Mouse (Mus musculus) large intestine, adult 2 months (tissue): Measurements from ENCODE around the gene Anks1b. TPM values are rescaled to one million over a fixed set of nuclear protein-coding genes. Genes with fewer than 3 reads are reported as not detected.

Source experiments
- DNase-seq: peaks from one replicate; pipeline ENCODE4 v3.0.0-alpha.2; 2012; ENCODE audit warnings: low read depth, low spot score
- WGBS: fragments of 180-500 bp; shearing (Covaris S2); methylation state at CpG from one replicate; pipeline ENCODE4 v1.1.7; 2018; 5-methylcytosine and 5-hydroxymethylcytosine counted together
- polyA plus RNA-seq: library from polyadenylated mRNA; depleted of rRNA; stranded (reverse); fragments of >200 nt; gene quantifications from 2 replicates; pipeline ENCODE4 v1.2.3, GENCODE M21; 2012

Anks1b gene
- polyA plus RNA-seq, 1 experiment = 0.17 TPM

DNA sequence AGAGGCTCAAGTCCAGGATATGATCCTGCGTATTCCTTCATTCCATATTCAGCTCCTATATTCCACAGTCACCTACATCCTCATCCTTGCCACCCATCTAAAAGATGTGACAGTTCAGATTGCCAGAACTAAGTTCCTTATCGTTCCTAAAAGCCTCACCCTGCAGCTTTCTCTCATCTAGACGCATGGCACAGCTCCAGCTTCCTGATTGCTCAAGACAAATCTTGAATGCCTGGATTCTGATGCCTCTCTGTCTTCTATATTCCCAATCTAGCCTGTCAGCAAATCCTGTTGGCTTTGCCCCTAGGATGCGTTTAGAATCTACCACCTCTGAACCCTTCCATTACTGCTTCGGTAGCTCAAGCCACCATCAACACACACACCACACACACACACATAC lies 886.6 kb downstream of the Anks1b start:
- DNase-seq = no peak
- WGBS = 59% methylated on average over 5 of the region's 5 CpGs

DNA sequence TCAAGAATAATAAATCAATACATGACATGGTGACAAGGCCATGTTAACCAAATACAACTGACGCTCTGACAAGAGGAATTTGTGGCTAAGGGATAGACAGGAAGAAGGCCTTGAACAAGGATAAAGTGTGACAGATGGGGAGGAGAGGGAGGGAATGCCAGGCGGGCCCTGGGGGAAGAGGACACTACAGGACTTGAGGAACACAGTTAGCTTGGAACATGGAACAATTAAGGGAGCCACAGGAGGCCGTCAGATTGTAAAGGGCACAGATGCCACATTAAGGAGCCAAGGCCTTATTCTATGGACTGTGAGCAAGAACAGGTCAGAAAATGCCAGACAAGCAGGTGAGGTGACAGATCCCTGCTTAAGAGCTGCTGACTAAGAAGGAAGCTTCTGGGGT lies 893.0 kb downstream of the Anks1b start:
- WGBS = 38% methylated on average over 3 of the region's 3 CpGs

DNA sequence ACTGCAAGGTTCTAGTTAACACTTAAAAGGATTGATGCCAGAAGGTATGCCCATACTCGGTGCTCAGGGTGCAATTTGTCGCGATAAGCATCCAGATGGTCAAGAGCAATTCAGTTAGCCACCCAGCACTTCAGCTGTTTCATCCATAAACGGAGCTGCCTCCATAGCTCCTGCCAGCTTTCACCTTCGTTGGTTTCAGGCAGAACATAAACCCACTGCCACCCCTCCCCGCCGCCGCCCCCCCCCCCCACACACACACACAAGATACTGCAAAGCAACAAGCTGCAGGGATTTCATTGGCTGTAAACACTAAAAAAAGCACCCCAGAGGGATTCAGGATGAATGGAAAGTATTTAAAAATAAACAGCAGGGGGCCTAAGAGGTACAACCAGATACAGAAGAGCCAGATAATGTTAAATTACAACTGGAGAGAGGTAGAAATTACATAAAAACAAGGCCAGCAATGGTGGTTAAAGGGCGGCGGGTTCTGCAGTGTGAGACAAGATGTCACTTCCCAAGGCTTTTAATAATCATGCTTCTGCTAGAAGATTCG lies 897.2 kb downstream of the Anks1b start:
- DNase-seq = no peak
- WGBS = 33% methylated on average over 11 of the region's 11 CpGs

More for the DNA sequence above, 893.0 kb downstream of the Anks1b start:
- no peak for DNase-seq

DNA sequence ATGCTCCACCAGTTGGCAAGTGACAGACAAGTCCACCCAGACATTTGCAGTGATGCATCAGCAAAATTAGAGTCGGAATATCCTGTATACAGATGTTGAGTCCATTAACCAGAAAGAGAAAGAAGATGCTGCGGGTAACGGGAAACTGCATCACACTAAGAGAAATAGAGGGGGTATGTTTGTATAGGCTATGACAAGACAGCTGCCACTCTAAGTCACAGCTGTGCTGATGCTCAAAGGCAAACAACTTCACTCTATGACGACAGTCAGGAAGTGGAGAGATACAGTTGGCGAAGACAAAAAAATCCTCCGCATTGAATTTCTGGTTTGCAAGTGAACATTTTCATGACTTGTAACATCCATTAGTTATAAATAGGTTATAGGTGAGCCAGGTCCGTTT lies 897.7 kb downstream of the Anks1b start:
- 56% methylated on average over 7 of the region's 7 CpGs for WGBS
- DNase-seq = no peak

GRCm38 (mm10) chr10:90771471-90772226 lies 898.3 kb downstream of the Anks1b start:
- WGBS = 14% methylated on average over 15 of the region's 15 CpGs
- DNase-seq = no peak

GRCm38 (mm10) chr10:90779561-90780400 lies 906.5 kb downstream of the Anks1b start:
- 45% methylated on average over 13 of the region's 13 CpGs for WGBS
- no peak for DNase-seq

DNA sequence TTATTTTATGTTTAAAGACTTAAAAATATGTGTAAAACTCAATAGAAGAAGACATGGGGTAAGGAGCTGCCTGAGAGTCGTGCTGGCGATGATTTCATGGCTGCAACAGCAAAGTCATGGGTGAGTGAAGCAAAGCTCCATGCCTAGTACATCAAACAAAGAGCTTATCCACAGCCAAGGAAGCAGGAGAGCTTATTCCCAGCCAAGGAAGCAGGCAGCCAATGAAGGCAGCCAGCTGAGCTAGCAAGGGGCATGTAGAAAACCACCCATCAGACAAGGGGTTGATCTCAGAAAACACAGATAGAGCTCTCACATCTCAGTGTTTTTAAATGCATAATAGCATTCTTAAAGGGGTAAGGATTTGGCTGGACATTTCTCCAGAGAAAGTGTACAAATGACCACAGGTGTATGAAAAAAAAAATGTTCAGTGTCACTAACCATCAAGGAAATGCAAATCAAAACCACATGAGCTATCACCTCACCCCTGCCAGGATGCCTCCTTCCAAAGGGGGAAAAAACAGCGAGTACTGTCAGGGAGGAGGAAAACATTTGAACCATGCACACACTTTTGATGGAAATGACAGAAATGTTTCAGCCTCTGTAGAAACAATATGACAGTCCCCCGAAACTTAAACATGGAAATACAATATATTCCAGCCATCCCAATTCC lies 911.8 kb downstream of the Anks1b start:
- DNase-seq = no peak
- WGBS = 64% methylated on average over 4 of the region's 4 CpGs

DNA sequence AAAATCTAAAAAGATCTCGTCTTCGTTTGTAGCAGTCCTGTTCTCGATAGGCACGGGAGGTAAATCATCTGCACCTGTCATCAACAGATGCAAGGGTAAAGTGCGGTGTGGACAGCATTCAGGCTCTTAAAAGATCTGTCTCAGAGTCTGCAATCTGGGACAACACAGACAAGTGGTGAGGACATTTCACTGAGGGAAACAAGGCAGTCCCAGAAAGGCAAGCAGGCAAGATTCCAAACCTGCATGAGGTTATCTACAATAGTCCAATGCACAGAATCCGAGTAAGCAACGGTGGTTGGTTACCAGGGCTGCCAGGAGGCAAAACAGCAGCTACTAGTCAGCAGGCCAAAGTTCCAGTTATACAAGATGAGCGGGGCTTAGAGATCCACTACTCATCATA lies 912.4 kb downstream of the Anks1b start:
- 85% methylated on average over 8 of the region's 8 CpGs for WGBS
- DNase-seq = no peak

DNA sequence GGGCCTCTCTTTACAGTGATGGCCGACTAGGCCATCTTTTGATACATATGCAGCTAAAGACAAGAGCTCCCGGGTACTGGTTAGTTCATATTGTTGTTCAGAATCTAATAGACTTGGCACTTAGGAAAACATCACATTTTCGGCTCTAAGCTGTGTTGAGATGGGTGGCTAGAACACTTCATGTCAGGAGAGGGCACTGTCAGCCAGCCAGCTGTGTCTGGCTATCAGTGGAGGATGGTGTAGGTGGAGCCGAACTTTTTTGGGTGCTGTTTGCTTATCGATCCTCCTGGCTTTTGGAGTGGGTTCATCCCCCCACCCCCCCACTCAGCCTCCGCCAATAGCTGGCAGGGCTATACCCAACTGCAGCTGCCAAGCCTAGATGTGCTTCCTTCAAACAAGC lies 929.8 kb downstream of the Anks1b start:
- WGBS = 40% methylated on average over 6 of the region's 6 CpGs

GRCm38 (mm10) chr10:90804602-90805095 lies 931.3 kb downstream of the Anks1b start:
- WGBS = 17% methylated on average over 4 of the region's 4 CpGs
- no peak for DNase-seq

More for the DNA sequence above, 929.8 kb downstream of the Anks1b start:
- no peak for DNase-seq

DNA sequence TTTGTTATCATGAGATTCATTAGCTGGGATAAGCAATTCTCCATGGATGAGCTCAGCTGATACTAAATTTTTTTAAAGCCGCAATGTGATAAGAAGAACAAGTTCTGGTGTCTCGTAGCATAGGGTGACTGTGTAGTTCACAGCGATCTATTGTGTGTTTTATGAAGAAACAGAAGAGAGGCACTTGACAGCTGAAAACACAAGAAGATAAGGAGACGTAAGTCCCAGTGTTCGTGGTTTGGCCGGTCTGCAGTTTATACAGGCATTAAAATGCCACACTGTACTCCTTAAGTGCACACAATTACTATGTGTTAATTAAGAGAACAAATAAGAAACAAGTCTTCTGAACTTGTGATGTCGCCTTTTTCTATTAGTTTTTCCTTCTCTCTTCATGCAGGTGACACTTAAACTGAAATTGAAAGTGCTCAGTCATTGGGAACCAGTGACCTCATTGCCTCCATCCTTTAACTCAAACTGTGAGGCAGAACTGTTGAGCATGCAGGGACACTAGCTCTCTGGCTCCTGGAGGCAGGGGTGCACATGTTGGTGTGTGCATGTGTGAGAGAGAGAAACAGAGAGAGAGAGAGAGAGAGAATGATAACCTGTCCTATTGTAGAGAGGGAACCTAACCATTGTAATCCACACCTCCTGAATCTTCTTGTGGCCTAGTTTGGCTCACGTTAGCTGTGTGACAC lies 935.5 kb downstream of the Anks1b start:
- WGBS = 73% methylated on average over 8 of the region's 8 CpGs

DNA sequence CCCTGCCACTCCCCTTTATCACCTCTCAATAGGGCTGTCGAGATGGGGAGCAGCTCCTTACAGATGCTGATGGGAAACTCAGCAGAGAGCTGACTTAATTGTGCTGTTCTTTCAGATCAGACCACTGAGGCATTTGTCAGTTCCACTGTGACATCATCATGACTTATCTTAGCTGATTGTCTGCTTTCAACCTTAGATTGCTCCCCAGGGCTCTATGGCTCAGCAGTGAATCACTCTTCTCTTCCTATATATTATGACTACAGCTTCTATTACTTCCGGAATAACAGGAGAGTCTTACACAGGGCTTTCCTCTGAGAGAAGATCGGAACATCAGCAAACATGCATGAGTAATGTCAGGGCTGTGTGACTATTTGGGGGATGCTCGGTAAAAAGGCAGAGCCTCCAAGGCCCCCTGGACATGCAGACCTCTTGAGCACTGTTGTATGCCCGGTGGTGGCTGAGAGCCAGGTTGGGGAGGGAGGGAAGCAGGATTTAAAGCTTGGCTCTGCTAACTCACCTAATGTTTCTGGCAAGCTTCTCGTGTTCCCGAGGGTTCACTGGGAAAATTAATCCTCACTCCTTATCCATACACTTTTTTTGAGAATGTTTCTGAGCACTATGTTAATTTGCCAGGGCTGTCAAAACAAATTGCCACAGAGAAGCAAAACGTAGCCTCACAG lies 936.7 kb downstream of the Anks1b start:
- 37% methylated on average over 8 of the region's 8 CpGs for WGBS
- DNase-seq = no peak

More for the DNA sequence above, 935.5 kb downstream of the Anks1b start:
- no peak for DNase-seq

GRCm38 (mm10) chr10:90811446-90811845 lies 938.1 kb downstream of the Anks1b start:
- 82% methylated on average over 4 of the region's 4 CpGs for WGBS
- no peak for DNase-seq

- WGBS = 93% methylated on average over 5 of the region's 5 CpGs
- DNase-seq = no peak
Measured at GRCm38 (mm10) chr10:90813326-90813725, 940.0 kb downstream of the Anks1b start.

DNA sequence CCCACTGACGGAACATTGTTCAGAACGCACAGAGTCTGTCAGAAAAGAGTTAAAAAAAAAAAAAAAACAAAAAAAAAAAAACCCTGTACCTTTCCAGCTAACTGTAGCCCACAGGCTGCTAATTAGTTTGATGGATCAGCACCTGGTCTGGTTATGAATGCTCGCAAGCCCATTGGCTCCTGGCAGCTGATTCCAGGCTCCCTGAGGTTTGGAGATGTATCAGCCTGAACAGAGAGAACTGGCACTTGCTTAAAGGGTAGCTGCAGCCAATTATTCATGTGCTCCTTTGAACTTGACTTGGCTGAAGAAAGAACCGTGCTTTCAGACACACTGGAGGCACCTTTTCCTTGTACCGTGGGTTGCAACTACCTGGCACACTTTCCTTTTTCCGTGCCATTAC lies 941.1 kb downstream of the Anks1b start:
- 79% methylated on average over 6 of the region's 6 CpGs for WGBS
- no peak for DNase-seq

GRCm38 (mm10) chr10:90818246-90818937 lies 945.1 kb downstream of the Anks1b start:
- WGBS = 38% methylated on average over 10 of the region's 10 CpGs
- no peak for DNase-seq

DNA sequence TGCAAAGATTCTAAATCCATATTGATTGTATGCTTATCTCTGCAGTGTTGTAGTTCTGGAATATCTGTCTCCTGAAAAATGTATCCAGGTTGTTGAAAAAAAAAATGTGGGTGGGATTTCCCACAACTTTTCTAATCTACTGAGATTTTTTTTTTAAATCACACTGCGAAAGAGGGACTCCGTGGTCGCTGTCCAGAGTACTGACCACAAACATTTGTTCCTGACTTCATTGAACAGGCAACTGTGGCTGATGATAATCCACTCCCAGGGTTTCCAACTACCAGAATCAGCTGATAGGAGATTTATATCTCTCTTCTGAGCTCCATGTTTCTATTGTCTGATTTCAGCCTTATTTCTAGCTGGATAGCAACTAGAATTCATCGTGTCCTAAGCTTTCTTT lies 950.1 kb downstream of the Anks1b start:
- no peak for DNase-seq
- 14% methylated on average over 4 of the region's 4 CpGs for WGBS

DNA sequence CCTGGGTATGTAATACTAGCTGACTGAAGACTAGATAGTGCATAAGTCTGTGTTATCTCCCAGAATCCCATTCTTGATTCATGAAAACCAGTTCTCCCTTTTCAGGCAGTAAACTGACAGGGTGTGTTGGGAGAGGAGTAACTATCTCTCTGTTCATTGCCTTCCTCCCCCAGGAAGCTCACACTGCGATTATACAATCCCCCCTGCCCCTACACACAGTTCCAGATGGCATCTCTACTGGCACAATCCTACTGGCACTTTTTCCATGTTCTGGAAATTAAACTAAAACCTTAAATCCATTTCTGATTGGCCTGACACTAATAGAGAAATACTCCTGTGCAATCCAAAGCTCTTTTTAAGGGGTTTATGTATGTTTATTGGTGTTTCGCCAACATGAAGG lies 951.4 kb downstream of the Anks1b start:
- DNase-seq = no peak
- WGBS = 71% methylated on average over 2 of the region's 2 CpGs
